8 mouse cellular contexts compared by ENCODE assay signal in genomic region chr19:60891934-60892547, GRCm38 (mm10). TPM values are rescaled to one million over a fixed set of nuclear protein-coding genes. Genes with fewer than 3 reads are reported as not detected.
DNase-seq lines count a peak whose midpoint lies in the region; ATAC-seq and TF ChIP-seq lines count a peak whose summit lies in the region.

No protein-coding gene starts in this region.

- no peaks in the 10 kb centered on the region for H3K27me3 ChIP-seq in hindbrain, postnatal 0 days (ENCODE audit: insufficient read depth, low read length)
- no peaks in the 10 kb centered on the region for H3K27me3 ChIP-seq in midbrain, embryonic 10.5 days (ENCODE audit: low read depth, poor library complexity, severe bottlenecking)

- intact Hi-C loops in left cerebral cortex, postnatal 25 days (cut with DNase I): no loop called here

- no peaks in the 10 kb centered on the region for H3K9me3 ChIP-seq in hindbrain, postnatal 0 days (ENCODE audit: low read length)
- no peaks in the 10 kb centered on the region for H3K9me3 ChIP-seq in midbrain, embryonic 10.5 days (replicated peaks)

- 37% methylated on average over 1 of the region's 1 CpGs for WGBS in hindbrain, postnatal 0 days
- WGBS in midbrain, embryonic 10.5 days: 46% methylated on average over 1 of the region's 1 CpGs

- no peak overlapping the region for H3K4me3 ChIP-seq in hindbrain, postnatal 0 days (ENCODE audit: low read length)
- peak overlapping the region; percentile 87; the same call in 1 of the 2 replicates for H3K4me3 ChIP-seq in midbrain, embryonic 10.5 days

- H3K36me3 ChIP-seq in hindbrain, postnatal 0 days (ENCODE audit: insufficient read depth, low read length): no peaks in the 10 kb centered on the region
- H3K36me3 ChIP-seq in midbrain, embryonic 10.5 days: no peaks in the 10 kb centered on the region

- no peak for ATAC-seq in hindbrain, postnatal 0 days

- no peak overlapping the region for H3K9ac ChIP-seq in hindbrain, postnatal 0 days (replicated peaks; ENCODE audit: low read length)

- H3K4me1 ChIP-seq in hindbrain, postnatal 0 days (ENCODE audit: insufficient read depth, low read length): peaks cover 8% of the 10 kb centered on the region
- peaks cover 30% of the 10 kb centered on the region for H3K4me1 ChIP-seq in midbrain, embryonic 10.5 days

- peak; percentile 79 for TF ChIP-seq CTCF in hindbrain, postnatal 0 days (IDR thresholded peaks at IDR 0.05; ENCODE audit: low read depth)

- peak overlapping the region; percentile 73 for H3K4me2 ChIP-seq in hindbrain, postnatal 0 days (ENCODE audit: low read depth, low read length)

- no peak overlapping the region for H3K27ac ChIP-seq in hindbrain, postnatal 0 days
- H3K27ac ChIP-seq in midbrain, embryonic 10.5 days (replicated peaks): no peak overlapping the region

- peak; percentile 66 for DNase-seq in layer of hippocampus, adult 11-12 months (ENCODE audit: low spot score)
- DNase-seq in layer of hippocampus, adult 9-10 months (ENCODE audit: low spot score): no peak
- DNase-seq in cerebellum, adult 9-11 months: peak; percentile 66
- DNase-seq in frontal cortex, postnatal 36 days (ENCODE audit: low spot score in 2 of 2): peak; percentile 35 to 58
- peak; percentile 53 for DNase-seq in hindbrain, postnatal 0 days (ENCODE audit: low spot score)
- peak; percentile 46 to 53 for DNase-seq in left cerebral cortex, postnatal 25 days (ENCODE audit: low spot score in 2 of 2)
- peak; percentile 55 for DNase-seq in midbrain, embryonic 10.5 days (ENCODE audit: low spot score)
- DNase-seq in spleen, postnatal 10 days (ENCODE audit: low spot score in 2 of 2): peak; percentile 67 to 89

RNA-seq across cellular contexts. Expression of gene Grk5, which starts 2.5 kb away (rescaled TPM):
- 7.2 and 7.8 TPM in 2 replicates for total RNA-seq in hindbrain, postnatal 0 days (2014; rRNA removed)
- polyA plus RNA-seq in hindbrain, postnatal 0 days (2015; fragmentation: Nextera tagmentation; extraction: Ambion mirVana): 1.3 and 1.6 TPM in 2 replicates
- total RNA-seq in left cerebral cortex, postnatal 25 days (2021): 10 to 100 TPM; 14.4 to 14.8 TPM
- 1.9 and 2.1 TPM in 2 replicates for polyA plus RNA-seq in midbrain, embryonic 10.5 days (2016; fragmentation: Nextera tagmentation; extraction: Ambion mirVana)

RNA-seq across cellular contexts. Expression of gene Prdx3, which starts 17.7 kb away (rescaled TPM):
- total RNA-seq in hindbrain, postnatal 0 days (2014; rRNA removed): 85.0 and 97.0 TPM in 2 replicates
- 130 and 138 TPM in 2 replicates for polyA plus RNA-seq in hindbrain, postnatal 0 days (2015; fragmentation: Nextera tagmentation; extraction: Ambion mirVana)
- 10 to 100 TPM; 69.0 to 71.2 TPM for total RNA-seq in left cerebral cortex, postnatal 25 days (2021)
- polyA plus RNA-seq in midbrain, embryonic 10.5 days (2016; fragmentation: Nextera tagmentation; extraction: Ambion mirVana): 117 and 123 TPM in 2 replicates

RNA-seq across cellular contexts. Expression of gene Sfxn4, which starts 30.8 kb away (rescaled TPM):
- 5.5 and 7.3 TPM in 2 replicates for total RNA-seq in hindbrain, postnatal 0 days (2014; rRNA removed)
- polyA plus RNA-seq in hindbrain, postnatal 0 days (2015; fragmentation: Nextera tagmentation; extraction: Ambion mirVana): 10.8 and 11.6 TPM in 2 replicates
- total RNA-seq in left cerebral cortex, postnatal 25 days (2021): 10 to 100 TPM; 12.7 to 13.7 TPM
- 14.1 and 14.4 TPM in 2 replicates for polyA plus RNA-seq in midbrain, embryonic 10.5 days (2016; fragmentation: Nextera tagmentation; extraction: Ambion mirVana)
